Mouse (Mus musculus) adrenal gland, adult 2 months (tissue): Measurements from ENCODE around the gene Gm9844. TPM values are rescaled to one million over a fixed set of nuclear protein-coding genes. Genes with fewer than 3 reads are reported as not detected.
A peak's percentile ranks its signal among the peaks of the same experiment; 100 is the strongest.
"Not testable (repeated sequence)": the region's sequence is repeated elsewhere in the genome, so short reads cannot be mapped to it uniquely, and the experiment has no call there.

Source experiments
- DNase-seq: peaks from one replicate; pipeline ENCODE4 v3.0.0; 2021
- long read RNA-seq: library from polyadenylated mRNA; stranded (forward); transcript quantifications from one replicate; pipeline ENCODE4 v2.0.0, GENCODE M21; 2021
- polyA plus RNA-seq: library from polyadenylated mRNA; depleted of rRNA; stranded (reverse); fragments of >200 nt; gene quantifications from 2 replicates; pipeline ENCODE4 v1.2.3, GENCODE M21; 2012; rRNA removed
- total RNA-seq, 2 experiments: library from RNA; stranded (reverse); gene quantifications; 2 replicates each; pipeline ENCODE4 v1.2.3; 2021

Gm9844 gene
- total RNA-seq (under 1 TPM in 1 of 2 experiments, not detected in 1; 0.97 TPM), polyA plus RNA-seq (not detected in 2 replicates)
- long read RNA-seq, partial matches to known transcripts: 0 of 1 reads
- long read RNA-seq, other reads (novel, unspliced or antisense): 0 of 1 reads

DNA sequence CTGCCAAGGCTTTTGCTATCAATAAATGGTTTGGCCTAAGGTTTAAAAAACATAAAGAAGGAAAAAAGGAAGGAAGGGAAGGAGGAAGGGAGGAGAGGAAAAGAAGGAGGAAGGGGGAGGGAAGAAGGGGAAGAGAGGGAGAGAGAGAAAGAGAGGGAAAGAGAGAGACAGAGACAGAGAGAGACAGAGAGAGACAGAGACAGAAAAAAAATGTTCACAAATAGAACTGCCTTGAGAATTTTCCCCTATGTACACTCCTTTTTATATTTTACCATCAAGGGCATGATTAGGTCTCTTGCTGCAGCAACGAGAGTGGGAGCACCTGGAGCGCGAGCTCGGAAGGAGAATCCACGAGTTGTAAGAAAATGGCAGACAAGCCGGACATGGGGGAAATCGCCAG, at the start of gene Gm9844:
Gene Gm9844 (plus strand): TSS at position 301 of the 400 bp plus-strand sequence.
- DNase-seq: no peak

DNA sequence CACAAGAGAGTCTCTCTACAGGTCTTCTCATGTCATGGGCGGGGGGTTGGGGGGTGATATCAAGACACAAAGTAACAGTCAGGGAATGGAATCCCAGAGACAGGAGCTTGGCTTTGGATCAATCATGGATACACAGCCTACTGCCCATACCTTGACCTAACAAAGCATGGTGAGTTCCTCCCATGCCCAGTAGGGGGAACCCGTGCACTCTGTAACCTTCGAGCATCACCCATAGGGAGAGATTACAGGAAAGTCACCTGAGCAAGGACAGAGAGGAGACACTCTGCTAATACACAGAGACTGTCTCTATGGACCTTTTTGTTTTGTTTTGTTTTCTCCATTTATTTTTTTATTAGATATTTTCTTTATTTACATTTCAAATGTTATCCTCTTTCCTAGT, 44.5 kb upstream of the Gm9844 start:
- DNase-seq: peak; percentile 81

DNA sequence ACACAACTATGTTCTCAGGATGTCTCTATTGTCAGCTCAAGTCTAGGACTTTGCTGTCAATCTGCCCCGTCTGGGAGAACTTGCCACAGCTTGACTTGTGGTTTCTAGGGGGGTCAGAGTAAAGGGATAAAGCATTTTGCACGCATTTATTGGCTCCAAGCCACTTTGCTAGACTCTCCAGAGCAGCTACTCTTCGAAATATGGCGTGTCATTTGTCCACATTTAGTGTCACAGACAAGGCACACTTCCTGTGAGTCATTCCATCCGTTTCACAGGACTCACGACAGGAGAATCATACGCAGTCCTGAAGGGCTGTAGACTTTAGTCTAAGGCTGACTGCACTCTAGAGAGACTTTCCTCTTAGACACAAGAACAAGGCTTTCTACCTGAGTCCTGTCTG, 37.6 kb upstream of the Gm9844 start:
- DNase-seq: no peak

DNA sequence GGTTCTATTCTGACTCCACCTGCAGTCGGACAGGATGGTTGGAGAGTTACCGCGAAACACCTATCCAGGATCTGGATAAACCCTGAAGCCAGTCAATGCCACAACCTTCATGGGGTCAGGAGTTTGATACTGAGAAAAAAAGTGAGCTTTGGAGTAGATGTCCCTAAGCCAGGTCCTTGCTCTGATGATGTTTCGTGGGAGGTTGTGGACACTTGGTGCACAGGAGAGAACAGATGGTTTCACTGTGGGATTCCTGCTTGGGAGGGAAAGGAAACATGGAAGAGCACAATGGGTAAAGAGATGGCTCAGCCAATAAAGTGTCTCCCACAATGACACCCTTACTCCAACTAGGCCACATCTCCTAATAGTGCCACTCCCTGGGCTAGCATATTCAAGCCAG, 34.8 kb upstream of the Gm9844 start:
- DNase-seq: no peak

DNA sequence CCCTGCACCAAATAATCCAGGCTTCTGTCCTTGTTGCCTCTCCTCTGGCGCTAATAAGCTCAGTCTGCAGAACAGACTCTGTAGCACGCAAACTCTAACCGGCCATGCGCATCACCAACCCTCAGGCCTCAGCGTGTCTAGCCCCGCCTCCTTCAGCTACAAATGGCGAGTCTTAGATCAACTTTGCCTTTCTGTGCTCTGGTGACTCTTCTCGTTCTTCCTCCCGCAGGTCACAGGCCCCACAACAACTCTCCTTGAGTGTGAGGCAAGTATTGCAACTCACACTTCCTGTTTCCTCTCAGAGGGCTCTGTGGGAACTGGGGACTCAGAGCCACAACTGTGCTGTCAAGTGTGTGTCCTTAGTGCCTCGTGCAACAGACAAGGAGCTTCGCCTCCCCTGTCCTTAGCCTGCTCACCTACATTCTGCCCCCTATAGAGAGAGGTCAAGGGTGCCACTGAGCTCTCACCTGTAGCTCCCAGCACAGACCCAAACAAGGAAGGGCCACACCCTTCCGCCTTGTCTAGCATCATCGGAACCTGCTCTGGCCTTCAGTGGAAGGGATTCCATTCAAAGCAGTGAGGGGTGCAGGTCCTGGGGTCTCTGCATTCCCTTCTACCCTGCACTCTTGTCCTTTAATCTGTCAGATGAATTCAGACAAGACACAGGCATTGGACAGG, 23.1 kb upstream of the Gm9844 start:
- not testable (repeated sequence) for DNase-seq

DNA sequence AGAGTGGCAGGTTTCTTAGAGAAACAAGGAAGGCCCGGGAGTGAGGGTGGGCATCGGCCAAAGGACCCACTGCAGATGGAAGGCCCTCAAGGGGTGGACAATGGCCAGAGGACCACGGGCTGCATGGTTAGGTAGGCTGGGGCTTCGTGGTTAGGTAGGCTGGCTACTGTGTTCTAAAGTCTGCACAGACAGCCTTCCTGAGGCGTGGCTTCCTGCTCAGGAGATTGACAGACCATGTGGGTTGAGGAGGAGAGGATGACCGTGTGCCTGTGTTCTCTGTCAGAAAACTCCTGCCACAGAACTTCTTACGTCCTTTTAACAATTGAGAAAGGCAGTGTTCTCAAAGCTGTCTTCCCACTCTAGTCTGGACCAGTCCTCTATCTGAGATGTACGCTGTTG, 22.6 kb upstream of the Gm9844 start:
- no peak for DNase-seq

DNA sequence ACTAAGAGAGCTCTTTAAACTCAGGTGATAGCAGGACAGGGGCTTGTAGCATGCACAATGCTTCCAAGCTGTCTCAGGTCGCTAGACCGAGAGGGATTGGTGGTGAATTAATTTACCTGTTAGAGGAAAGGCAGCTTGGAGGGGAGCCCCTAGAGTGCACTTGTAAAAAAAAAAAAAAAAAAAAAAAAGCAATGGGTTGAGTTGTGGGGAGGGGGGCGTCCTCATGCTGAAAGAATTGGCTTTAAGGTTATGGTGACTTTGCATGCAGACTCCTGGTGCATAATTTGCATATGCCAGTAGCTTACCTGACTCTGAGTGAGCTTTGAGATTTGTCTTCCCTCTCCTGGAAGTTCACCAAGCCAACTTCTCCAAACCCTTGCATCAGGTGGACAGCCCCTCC, 21.7 kb upstream of the Gm9844 start:
- no peak for DNase-seq

DNA sequence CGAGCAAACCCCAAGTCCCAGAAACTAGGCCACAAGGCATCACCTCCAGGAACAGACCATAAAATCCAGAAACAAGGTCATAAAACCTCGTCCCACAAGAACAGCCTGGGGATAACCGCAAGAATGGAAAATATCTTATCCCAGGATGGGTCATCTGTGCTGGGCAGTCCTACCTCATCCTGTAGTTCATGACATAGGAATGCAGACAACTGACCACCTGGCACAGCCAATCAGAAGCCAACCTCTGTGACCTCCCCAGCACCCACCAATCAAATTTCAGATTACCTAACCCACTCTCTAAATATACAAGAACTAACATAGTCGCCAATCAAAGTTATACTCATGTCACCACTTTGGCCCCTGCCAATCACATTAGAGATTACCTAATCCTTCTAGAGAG, 21.0 kb upstream of the Gm9844 start:
- DNase-seq: no peak

DNA sequence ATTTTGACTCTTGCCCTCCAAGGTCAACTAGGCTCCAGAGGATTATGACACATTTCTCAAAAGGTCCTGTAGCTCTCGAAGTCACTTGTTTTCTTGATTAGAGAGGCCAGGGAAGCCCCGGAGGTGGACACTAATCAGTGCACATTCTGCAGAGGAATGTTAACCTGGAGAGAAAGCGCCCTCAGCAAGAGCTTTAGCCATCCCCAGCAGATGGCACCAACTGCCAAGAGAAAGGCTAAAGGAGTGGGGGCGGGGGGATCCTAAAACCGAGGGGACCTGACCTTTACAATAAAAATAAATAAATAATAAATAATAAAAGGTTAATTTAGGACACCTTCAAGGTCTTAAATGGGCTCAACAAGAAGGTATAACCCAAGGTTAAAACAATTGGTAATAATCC, 17.9 kb upstream of the Gm9844 start:
- peak; percentile 28 for DNase-seq

DNA sequence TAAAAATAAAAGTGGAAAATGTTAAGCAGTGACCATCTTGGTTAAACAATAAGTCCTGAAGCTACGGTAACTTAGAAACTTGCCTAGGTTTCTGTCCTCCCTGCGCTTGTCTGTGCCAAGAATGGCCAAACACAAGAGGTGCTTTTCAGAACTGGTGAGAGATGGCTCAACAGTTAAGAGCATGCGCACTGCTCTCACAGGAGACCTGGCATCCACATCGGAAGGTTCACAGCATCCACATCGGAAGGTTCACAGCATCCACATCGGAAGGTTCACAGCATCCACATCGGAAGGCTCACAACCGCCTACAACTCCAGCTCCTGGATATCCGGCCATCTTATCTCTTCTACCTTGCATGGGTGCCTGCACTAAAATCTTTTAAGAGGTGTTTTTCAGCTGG, 16.8 kb upstream of the Gm9844 start:
- no peak for DNase-seq

DNA sequence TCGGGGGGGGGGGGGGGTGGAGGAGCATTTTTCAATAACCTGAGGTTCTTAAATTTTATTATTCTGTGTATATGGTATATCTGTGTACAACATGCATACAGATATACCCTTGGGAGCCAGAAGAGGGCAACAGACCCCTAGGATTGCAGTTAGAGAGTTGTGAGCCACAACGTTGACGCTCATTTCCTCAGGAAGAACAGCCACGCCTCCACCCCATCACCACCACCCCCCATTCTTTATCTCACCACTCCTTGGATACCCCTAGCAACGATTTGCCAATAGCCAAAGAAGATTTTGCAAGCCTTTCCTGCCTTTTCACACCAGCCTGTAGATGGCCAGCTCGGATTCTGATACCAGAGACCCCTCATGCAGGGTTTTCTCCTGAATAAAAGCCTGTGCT, 16.3 kb upstream of the Gm9844 start:
- DNase-seq: no peak

DNA sequence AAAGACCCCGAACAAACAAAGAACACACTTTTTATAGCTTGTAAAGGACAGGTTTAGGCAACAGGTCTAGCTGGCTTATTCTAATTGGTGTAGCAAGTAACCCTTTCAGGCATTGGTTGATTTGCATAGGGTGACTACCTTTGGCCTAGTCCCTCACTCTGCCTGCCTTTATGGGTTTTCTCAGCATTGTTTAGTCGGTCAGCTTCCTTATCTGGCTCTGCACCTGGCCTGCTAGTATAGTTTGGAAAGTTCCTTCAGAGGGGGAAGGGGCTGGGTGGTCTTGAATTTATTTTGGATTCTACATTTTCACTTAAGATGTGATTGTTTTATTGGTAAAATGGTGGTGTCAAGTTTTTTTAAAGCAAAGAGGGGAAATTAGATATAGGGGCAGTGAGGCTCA, 15.4 kb upstream of the Gm9844 start:
- not testable (repeated sequence) for DNase-seq

DNA sequence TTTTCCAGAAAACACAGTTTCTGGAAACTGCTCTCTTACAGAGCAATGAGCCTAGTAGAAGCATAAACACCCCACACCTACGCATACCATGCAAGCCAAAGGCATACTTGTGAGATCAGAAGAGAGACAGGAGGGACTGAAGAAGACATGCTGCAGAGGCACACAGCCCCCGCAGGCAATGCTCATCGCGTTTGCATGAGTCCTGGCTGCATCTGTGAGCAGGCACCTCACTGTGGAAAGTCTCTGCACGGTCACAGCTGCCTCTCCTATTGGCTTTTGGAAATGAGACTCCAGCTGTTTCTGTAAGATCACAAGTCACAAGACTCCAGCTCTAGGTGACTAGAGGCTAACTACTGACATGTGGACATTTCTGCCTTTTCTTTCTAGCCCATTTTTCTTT, 11.9 kb upstream of the Gm9844 start:
- DNase-seq: no peak

DNA sequence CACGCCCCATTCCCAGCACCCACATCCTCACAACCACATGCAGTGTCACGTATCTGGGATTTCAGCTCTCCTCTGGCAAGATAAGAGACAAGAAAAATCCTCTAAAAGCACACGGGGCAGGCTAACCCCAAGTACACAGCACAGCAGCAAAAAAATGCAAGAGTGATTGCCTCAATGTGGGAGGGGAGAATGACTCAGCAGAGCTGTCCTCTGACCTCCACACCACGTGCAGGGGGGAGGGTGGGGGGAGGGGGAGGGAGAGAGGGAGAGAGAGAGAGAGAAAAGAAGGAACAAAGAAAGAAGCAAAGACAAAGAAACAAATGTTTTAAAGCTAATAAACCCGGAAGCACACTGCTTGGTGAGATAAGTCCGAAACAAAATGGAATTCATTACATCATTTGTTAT, 11.1 kb upstream of the Gm9844 start:
- peak; percentile 83 for DNase-seq

DNA sequence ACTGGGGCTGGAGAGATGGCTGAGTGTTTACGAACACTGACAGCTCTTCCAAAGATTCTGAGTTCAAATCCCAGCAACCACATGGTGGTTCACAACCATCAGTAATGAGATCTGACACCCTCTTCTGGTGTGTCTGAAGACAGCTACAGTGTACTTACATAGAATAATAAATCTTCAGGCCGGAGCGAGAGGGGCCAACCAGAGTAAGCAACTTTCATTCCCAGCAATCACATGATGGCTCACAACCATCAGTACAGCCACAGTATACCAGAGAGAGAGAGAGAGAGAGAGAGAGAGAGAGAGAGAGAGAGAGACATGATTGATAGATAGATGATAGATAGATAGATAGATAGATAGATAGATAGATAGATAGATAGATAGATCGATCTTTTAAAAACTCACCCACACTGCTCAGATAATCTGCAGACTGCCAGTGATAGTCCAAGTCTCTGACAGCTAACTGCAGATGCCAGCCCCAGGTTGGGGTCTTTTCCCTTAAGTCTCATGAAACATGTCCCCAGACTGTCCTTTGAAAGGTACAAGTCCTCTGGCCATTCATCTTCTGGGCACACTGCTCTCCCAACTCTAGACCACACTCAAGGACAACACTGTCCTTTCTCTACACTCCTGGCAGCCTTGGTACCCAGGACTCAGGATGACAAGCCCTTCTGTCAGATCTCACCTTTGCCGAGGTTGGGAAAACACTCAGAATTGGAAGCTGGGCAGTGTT, 10.3 kb upstream of the Gm9844 start:
- no peak for DNase-seq

DNA sequence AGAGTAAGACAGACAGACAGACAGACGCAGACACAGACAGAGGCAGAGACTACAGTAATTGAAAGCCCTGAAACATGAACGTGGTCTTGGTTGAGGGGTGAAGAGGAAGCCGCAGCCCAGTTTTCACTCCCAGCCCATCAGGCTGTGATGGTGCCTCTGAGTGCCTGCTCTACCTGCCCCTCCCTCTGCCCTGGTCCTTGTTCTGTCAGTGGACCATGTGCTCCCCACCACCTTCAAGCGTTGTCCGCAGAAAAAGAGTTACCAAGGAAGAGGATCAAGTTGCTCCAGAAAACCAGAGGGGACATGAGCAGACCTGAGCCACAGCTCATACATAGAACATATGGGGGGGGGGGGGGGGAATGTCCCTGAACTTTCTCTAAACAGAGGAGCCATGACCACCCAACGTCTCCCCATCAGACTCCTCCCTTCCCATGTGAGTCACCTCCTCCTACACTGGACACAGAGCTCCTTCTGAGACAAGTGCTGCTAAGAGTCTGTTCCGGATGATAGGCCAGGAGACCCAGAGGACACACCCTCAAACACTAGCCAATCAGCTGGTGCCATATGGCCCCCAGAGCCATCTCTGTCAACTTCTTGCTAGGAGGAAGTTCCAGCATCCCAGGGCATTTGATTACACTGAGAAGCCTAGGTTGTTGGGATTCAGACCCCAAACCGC, 9.3 kb upstream of the Gm9844 start:
- no peak for DNase-seq

DNA sequence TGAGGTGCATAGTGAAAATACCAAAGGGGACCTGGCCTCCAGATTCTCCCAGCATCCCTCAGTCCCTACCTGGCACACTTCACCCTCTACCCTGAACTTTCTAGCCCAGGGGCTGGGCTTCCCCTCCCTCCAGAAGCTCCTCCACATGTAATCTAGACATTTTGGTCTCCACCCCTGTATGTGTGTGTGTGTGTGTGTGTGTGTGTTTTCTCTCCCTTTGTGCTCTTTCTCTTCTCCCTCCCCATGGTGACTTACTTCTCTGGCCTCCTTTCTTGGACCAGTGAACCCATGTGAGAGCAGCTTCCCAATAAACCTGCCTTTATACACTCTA, 8.8 kb upstream of the Gm9844 start:
- DNase-seq: no peak

DNA sequence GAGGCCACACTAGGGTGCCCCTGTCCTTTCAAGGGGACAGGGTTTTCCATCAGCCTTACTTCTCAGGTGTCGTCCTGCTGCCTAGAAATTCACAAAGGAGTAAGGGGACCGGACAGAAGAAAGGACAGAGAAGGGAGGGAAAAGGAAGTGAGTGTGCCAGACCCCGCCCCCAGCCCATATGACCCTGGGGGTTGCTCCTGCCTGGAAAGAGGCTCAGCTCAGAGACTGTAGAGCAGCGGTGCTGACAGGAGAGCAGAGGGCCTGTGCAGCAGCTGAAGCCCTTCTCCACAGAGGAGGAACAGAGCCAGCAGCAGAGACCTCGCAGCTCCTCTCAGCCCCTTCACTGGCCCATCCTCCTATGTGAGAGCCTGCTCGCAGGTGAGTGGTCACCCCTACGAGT, 8.3 kb upstream of the Gm9844 start:
- DNase-seq: no peak

DNA sequence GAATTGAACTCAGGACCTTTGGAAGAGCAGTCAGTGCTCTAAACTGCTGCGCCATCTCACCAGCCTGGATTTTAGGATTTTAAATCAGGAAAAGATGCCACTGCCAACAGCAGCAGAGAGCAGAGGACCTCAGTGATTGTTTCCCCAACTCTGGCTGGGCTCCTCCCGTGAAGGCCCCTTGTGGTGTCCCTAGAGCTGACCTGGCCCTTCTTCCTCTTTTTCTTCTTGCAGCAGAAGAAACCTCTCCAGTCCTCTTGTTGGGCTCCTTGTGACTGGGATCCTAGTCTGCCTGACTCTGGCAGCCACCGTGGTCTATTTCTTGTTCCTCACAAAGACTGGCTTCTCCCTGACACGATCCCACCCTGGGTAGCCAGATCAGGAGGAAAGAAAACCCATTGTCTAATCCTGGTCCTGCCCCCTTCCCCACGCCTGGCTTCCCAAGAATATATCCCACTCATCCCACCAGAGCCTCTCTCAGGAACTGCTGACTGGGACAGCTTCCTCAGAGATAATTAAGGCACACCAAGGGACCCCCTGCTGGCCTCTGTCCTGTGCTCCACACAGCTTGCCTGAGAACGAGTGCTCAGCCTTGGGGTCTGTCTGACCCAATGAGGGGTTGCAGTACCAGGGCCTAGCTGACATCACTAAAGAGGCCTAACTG, 5.4 kb upstream of the Gm9844 start:
- no peak for DNase-seq

DNA sequence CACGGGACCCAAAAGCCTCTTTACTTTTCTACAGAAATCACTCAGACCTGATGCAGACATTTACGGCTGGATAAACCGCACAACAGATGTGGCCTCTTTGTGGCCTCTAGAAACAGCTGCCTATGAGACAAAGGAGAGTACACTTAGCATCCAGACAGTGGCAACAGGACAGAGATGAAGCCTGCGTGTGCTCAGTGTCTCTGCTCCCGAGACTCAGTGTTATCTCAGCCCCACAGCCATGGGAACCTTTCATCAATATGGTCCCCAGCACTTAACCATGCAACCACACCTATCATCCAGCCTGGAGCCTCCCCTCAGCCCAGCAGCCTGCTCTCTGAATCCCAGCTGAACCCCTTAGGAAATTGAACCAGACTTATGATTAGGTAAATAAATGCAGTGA, 2.8 kb upstream of the Gm9844 start:
- no peak for DNase-seq

DNA sequence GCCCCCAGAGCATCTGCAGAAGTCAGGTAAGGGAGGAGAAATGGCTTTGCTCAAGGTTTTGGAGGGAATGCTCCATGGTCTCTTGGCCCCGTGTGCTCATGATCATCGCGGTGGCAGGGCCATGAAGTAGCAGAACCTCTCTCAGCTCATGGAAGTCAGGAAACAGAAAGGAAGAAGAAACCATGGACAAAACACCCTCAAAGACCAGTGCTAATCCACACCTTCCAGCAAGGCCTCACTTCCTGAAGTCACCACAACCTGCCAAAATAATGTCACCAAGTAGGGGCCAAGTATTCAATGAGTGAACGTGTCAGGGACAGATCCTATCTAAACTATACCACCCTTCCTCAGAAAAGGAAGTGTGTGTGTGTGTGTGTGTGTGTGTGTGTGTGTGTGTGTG, 840 bp downstream of the Gm9844 start:
- no peak for DNase-seq

DNA sequence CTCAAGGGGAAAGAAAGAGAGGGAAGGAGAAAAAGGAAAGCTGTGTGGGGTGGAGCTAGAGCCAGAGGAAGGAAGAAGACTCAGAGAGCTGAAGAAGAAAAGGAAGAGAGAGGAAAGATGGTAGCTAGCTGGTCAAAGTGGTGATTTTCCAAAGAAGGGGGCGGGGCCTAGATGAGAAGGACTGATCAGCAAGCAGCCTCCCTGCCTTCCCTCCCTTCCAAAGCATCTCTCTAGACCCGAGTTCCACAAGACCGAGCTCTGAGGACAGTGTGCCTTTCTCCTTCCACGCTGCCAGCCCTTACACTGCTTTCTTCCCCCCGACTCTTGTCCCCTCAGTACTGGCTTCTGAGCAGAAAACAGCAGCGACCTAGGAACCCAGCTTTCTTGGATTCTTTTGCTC, 2.1 kb downstream of the Gm9844 start:
- no peak for DNase-seq

DNA sequence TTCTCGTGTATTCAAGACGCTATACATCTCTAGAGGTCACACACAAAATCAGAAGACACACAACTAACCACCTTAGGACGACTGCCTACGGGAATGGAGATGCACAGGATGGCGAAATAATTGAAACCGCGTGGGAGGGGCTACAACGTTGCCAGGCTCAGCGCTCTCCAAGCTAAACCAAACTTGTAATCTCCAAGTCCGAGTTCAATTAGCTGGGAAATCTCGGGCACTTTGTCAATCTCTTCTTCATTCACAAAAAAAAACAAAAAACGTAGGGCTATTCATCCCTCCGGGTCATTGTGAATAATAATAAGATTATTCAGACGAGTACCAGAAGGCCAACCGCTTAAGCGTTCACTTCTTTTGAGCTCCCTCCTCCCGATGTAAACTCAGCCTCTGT, 7.1 kb downstream of the Gm9844 start:
- DNase-seq: no peak
